Mouse (Mus musculus) splenic B cell, adult 2 months (primary cell): ENCODE data around the gene Pkp4.

Source experiments
- DNase-seq: peaks from one replicate; pipeline ENCODE4 v3.0.0-alpha.2; 2011; ENCODE audit warnings: low read depth, low spot score
- H3K27me3 ChIP-seq: 2 replicates; pipeline ENCODE4 v1.6.1; 2012; ENCODE audit warnings: mild to moderate bottlenecking, low read length, moderate library complexity, mixed read lengths; ENCODE audit not compliant: control insufficient read depth, poor library complexity, insufficient read depth, severe bottlenecking
- H3K36me3 ChIP-seq: 2 replicates; pipeline ENCODE4 v1.6.1; 2012; ENCODE audit warnings: mild to moderate bottlenecking, low read length, moderate library complexity, mixed read lengths; ENCODE audit not compliant: control insufficient read depth, poor library complexity, insufficient read depth, severe bottlenecking

Gene Pkp4

GRCm38 (mm10) chr2:59171533-59171932 is 10.9 kb downstream of the Pkp4 start:
- no peaks in the 10 kb centered on the region for H3K27me3 ChIP-seq
- no peaks in the 10 kb centered on the region for H3K36me3 ChIP-seq
- DNase-seq = no peak

DNA sequence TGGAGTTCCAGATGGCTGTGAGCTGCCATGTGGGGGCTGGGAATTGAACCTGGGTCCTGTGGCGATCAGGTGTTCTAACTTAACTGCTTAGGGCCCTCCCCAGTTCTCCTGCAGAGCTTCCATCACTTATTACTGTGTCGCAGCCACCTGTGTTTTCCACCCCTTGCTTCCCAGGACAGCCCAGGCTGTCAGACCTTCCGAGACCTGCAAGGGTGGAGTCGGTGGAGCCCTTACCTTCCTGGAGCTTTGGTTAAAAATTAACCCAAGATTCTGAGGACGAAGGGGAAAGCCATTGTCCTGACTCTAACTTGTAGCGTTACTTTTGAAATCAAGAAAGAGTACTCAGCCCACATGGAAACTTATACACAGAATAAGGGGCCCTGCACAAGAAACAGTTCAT is 15.3 kb downstream of the Pkp4 start:
- H3K27me3 ChIP-seq = no peaks in the 10 kb centered on the region
- no peaks in the 10 kb centered on the region for H3K36me3 ChIP-seq
- no peak for DNase-seq

- Histone ChIP-seq H3K36me3 (no peaks in the 10 kb centered on the region), H3K27me3 (no peaks in the 10 kb centered on the region)
- DNase-seq = no peak
Measured at GRCm38 (mm10) chr2:59178191-59178590, 17.5 kb downstream of the Pkp4 start.

GRCm38 (mm10) chr2:59178960-59179359 is 18.3 kb downstream of the Pkp4 start:
- DNase-seq = no peak
- Histone ChIP-seq H3K27me3 (no peaks in the 10 kb centered on the region), H3K36me3 (no peaks in the 10 kb centered on the region)

GRCm38 (mm10) chr2:59179487-59179886 is 18.8 kb downstream of the Pkp4 start:
- Histone ChIP-seq H3K27me3 (no peaks in the 10 kb centered on the region), H3K36me3 (no peaks in the 10 kb centered on the region)
- DNase-seq = no peak

- Histone ChIP-seq H3K36me3 (no peaks in the 10 kb centered on the region), H3K27me3 (no peaks in the 10 kb centered on the region)
- DNase-seq = no peak
Measured at GRCm38 (mm10) chr2:59181321-59182113, 20.9 kb downstream of the Pkp4 start.

DNA sequence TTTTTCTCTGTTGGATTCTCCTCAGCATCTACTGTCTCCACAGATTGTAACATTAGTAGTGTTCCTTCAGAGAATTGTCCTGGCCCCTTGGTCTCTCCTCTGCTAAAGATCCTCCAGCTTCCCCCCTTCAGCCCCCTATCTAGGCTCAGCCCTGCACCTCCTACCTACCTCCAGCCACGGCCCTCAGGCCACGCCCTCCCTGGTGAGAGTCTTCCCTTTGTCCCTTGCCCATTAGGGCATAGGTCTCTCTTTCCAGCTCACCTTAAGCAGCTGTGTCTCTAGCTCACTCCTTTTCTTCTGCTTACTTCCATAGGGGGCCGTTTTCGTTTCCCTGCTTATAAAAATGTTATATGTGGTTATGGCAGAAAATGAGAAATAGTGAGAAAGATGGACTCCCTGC is 22.9 kb downstream of the Pkp4 start:
- no peaks in the 10 kb centered on the region for H3K27me3 ChIP-seq
- no peak for DNase-seq
- H3K36me3 ChIP-seq = no peaks in the 10 kb centered on the region

DNA sequence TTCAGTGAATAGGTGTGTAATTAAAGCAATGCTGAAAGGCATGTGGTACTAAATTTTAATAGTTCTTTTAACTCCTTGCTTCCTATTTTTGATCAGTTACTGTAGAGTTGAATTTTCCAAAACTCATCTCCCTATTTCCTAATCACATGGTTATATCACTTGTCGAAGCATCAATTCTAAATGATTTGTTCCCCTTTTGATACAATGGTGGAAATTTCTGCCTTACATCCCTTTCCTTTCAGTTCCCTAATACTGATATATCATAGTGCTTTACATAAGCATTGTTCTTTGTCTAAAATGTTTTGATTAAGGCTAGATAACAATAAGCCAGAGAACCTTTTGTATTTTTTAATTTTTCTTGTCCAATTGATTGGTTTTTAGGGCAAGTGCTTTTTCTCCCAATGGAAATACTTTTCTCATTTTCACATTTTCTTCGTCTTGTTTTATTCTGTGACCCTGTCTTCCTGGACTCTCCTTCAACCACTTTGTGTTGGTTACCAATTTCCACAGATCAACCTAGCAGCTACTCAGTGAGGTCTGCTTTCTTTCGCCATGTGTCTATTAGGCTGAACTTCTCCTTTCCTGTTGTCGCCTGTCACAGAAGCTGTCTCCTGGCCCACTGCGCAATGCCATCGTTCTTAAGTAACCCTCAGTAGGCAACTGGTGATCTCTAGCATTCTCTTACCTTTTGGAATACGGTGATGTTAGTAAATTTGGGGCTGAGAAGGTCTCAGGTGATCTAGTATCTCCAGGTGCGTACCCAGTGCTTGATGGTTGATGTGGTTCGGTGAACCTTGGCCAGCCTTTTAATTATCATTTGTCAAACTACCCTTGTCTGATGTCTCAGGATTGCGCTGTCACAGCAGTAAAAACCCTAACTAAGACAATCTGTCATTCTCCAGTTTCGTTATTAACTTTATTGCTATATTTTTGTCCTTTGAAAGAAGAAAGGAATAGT is 23.7 kb downstream of the Pkp4 start:
- DNase-seq = no peak
- no peaks in the 10 kb centered on the region for H3K27me3 ChIP-seq
- H3K36me3 ChIP-seq = no peaks in the 10 kb centered on the region

DNA sequence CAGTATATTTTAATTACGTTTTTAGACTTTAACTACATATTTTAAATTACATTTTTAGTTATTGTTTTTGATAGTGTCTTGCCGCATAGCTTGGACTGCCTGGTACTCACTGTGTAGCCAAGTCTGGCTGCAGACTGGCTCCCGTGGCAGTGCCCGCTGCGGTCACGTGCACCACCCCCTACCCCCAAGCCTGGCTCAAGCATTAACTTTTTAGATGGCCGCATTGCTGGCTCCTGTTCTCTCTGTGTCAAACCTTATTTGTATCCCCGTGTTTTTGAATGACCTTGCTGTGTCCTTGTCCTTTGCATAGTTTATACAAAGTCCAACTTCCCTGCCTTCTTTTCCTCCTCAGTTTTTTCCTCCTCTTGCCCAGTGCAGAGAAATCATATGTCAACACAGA is 25.5 kb downstream of the Pkp4 start:
- Histone ChIP-seq H3K36me3 (no peaks in the 10 kb centered on the region), H3K27me3 (no peaks in the 10 kb centered on the region)

DNA sequence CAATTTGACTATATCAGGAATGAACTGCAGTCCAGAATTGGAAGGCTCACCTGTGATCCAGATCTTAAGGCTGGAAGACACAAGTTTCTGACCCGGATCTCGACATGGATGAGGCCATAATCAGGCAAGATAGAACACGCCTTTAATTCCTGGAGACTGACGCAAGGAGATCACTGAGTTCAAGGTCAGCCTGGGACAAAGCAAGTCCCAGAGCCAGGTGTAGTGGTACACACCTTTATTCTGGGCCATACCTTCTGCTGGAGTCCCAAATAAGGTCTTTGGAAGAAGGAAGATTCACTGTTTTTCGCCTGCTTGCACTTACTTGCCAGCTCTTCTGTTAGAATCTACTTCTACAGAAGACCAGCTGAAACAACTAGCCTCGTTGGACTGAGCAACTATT is 26.3 kb downstream of the Pkp4 start:
- Histone ChIP-seq H3K27me3 (no peaks in the 10 kb centered on the region), H3K36me3 (no peaks in the 10 kb centered on the region)
- DNase-seq = no peak

More for the DNA sequence above, 25.5 kb downstream of the Pkp4 start:
- DNase-seq = no peak

DNA sequence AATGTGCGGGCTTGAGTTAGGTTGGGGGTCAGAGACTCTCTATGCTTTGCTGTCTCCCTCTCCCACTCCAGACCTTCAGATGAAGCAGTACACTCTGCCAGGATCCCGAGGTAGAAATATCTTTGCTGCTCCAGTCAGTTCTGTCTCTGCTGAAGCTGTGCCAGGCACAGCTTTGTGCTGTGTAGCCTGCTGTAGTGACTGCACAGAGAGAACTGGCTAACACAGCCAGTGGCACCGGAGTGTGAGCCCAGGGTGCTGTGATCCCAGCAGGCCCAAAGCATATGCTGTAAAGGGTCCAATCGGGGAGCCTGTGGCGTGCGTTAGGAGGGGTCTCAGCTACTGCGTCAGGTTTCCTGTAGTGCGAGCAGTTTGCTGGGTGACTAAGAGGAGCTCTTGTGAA is 27.7 kb downstream of the Pkp4 start:
- H3K27me3 ChIP-seq = no peaks in the 10 kb centered on the region
- no peak for DNase-seq
- no peaks in the 10 kb centered on the region for H3K36me3 ChIP-seq

- DNase-seq = no peak
- Histone ChIP-seq H3K36me3 (no peaks in the 10 kb centered on the region), H3K27me3 (no peaks in the 10 kb centered on the region)
Measured at GRCm38 (mm10) chr2:59189661-59190185, 29.1 kb downstream of the Pkp4 start.

DNA sequence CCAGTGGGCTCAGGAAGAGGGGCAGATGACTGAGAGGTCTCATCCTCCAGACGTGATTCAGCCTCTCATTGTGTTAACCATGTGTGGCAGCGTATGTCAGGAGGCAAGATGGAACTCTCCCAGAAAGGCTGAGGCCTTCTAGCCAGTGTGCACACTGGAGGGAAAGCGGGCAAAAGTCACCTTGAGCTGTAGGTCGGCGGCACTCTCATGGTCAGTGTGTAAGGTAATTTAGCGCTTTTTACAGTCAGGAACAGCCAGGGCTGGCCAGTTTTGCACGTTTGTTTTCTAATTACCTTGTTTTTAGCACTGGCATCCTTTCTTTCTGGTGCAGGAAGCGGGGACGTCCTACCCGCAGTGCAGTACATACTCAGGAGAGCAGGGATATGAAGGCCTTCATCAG is 29.5 kb downstream of the Pkp4 start:
- H3K36me3 ChIP-seq = no peaks in the 10 kb centered on the region
- no peaks in the 10 kb centered on the region for H3K27me3 ChIP-seq
- DNase-seq = no peak

DNA sequence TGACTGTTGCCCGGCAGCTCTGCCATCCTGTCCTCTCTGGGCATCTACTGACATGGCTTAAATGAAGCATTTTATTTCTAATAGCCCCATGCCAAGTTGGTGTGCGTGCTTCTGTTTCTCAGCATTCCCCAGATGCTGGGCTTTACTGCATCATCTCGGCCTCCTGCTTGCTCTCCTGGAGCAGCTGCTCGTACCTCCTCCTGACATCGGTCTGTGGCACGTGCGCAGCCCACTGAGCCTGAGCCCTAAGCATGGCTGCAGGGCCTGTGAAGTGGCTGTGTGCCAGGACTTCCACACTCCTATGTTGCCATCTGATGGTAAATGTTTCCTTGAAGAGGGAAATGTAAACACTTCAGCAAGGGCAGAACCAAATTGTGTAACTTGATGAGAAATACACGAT is 30.8 kb downstream of the Pkp4 start:
- DNase-seq = no peak
- no peaks in the 10 kb centered on the region for H3K36me3 ChIP-seq

DNA sequence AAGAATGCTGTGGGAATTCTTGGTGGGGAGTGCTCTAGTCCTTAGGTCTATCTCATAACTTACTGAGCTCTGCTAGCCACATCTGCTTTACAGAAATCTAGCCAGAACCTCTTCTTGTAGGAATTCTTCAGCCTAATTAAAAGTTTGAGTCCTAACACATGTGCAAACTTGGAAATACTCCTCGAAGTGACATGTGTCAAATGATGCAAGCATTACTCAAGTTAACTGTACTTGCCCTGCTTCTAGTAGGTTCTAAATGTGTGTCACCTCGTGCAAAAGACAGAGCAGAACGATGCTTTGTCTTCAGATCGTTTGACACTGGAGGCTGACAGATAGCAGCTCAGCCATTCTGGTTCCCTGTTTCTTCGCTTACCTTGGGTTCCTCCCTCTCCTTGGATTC is 32.5 kb downstream of the Pkp4 start:
- no peak for DNase-seq
- Histone ChIP-seq H3K27me3 (no peaks in the 10 kb centered on the region), H3K36me3 (no peaks in the 10 kb centered on the region)

More for the DNA sequence above, 30.8 kb downstream of the Pkp4 start:
- H3K27me3 ChIP-seq = no peaks in the 10 kb centered on the region
